Mouse (Mus musculus) liver, postnatal 0 days (tissue): ENCODE measurements at regions not wholly inside any gene's neighbourhood (a gene's known extent, or its start where the extent isn't known, plus 50 kb on each side); places are given as distances from the start of the nearest gene placed in this dataset.

Experiments used
- CTCF ChIP-seq: sonication (generic); IDR thresholded peaks from 2 replicates; pipeline ENCODE4 v1.5.1; 2016; ENCODE audit warnings: antibody characterized with exemption, low read depth
- EP300 ChIP-seq: IDR thresholded peaks from 2 replicates; pipeline ENCODE4 v1.6.1; 2016; ENCODE audit warnings: antibody characterized with exemption, low read depth, mild to moderate bottlenecking

- TF ChIP-seq CTCF (no peak), EP300 (no peak)
Measured at GRCm38 (mm10) chr4:3067666-3068065, 99.5 kb upstream of the Vmn1r2 start.
